Mouse (Mus musculus) urinary bladder, adult 18-20 months (tissue): ENCODE results near the gene Insm2.

Experiments used
- DNase-seq, 2 experiments: peaks; one replicate each; pipeline ENCODE4 v3.0.0; 2022; ENCODE audit warnings: low spot score in 2 of 2, mixed read lengths in 2 of 2

The Insm2 gene

DNA sequence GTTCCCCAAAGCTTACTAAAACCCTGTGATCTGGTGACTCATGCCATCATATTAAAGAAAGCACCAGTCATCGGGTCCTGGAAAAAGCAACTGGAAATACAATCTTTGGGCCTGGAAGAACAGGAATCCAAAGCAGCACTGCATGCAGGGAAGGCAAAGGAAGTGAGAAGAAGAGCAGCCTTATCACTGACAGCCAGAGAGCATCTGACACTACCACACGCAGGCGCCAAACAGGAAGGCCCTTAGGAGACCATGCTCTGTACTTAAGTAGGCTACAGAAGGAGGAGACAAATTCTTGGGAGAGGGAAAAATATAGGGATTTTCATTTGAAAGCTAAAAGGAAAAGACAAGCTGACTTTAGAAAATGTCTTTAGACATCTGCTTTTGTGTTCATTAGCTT is 5.2 kb downstream of the Insm2 start:
- DNase-seq: no peak

DNA sequence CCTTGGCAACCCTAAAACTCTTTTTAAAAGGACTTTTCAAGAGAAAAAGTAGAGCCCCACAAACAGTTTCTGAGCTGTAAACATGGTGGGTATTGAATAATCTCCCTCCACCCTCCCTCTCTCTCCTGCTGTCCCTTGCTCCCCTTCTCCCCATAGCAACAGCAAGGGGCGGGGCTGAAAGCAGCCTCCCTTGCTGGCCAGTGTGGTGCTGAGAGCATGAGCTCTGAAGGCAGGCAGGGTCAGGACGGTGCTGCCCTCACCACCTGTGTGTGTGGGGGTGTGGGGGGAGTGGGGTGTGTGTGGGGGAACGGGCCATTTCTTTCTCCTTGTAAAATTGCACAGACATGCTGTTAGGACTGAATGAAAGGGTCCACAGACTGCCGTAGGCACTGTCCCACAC is 8.7 kb downstream of the Insm2 start:
- no peak for DNase-seq

DNA sequence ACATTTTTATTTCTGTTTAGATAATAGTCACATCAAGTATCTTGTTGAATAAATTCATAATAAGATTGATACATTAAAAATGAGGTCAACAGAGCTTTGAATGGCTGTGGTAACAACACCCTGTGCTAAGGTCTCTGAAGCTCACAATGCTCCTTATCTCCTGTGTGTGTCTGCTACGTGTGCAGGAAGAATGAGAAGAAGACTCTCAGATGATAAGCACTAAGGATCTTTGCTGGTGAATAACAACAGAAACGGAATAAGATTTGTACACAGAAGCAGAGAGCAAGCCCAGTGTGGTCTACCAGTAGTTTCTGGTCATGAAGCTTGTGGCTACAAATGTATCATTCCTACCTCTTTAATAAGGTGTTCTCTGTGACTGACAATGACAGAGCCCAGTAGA is 11.6 kb downstream of the Insm2 start:
- no peak for DNase-seq

DNA sequence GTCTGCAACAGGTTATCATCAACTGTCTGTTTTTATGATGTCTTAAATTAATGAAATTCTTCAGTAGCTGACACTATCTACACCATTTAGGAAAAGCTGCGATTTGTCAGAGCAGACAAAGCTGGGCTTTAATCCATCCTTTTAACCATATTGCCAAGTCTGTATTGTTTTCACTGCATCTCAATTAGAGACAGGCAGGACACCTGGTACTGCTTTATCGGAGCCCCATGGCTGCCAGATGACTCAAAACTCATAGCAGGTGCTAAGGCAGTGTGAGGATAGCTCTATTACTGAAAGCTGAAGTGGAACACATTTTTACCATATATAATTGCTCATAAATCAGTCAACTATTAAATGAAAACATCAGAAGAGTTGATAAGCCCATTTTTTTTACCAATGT is 21.1 kb downstream of the Insm2 start:
- no peak for DNase-seq

DNA sequence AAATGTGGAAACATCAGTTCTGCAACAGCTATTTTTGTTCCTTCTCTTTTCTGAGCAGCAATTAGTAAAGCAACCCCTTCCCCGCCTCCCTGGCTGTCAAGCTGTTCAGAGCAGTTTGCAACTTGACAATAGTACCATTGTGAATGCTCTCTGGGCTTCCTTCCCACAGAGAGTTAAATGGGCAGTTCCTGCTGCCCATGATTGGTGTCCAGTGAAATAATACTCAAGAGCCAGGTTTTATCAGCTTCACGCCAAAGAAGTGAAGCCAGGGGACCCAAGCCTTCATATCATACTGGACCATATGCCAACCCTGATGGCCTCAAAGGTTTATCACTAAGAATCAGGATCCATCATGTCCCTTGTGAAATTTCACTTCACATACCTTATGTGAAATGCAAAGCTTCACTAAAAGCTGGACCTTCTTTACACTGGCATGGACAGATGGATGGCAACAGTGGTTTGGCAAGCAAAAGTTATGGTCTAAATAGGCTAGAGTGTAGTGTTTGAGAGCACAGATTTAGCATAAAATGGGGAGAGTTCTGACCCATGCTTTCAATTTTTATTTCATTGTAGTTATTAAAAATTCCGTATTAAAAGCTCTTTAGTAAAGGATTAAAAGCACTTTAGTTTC is 23.5 kb downstream of the Insm2 start:
- DNase-seq: no peak

DNA sequence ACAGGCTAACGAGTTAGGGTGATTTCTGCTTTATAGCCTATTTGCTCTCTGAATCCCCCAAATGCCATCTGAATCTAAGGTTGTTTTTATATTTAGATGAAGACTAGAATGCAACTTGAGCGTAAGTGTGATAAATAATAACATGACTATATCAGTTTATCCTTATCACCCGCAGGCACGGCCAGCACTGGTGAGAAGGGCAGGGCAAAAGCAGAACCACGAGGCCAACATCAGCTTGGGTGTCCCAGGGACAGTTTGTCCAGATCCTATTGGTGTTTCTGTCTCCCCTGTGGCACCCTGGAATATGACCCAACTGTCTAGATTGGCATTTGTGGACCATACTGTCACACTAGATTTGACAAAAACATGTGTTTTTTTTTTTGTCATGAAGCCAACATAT is 24.0 kb downstream of the Insm2 start:
- no peak for DNase-seq

DNA sequence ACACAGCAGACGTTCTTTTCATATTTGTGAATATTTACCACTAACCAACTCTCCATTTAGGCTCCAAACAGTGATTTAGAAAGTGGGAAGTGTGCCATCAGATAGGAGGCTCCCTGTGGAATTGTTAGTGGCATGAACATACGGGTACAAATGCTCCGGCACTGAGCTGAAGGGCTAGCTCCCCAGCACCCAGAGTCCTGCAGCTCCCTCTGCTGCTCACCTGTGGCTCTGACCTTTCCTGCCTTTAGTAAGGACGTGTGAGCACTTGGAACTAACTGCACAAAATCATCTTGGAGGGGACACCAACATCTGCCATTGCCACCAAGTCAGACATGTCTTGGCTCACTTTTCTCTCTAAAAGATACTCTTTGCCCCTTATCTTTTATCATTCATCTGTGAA is 27.5 kb downstream of the Insm2 start:
- DNase-seq: no peak

DNA sequence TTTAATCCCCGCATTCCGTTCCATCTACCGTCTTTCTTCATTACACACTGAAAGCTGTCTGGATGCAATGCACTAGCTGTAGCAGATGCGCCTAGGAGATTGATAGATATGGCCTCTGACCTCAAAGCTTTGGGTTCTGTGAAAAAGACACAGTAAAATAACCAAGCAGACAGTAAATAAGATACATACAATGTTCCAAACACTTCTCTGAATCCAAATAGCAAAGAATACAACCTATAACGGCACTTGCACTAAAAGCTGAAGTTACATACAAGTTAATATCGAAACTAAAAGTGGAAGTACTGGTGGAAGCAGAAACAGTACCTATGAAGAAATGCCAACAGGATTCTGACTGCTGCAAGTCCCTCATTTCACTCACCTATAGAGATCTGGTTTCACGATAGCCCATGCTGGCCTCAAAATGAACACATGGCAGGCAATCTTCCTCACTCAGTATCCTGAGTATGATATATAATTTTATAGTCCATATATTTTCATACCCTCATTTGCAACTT is 48.8 kb downstream of the Insm2 start:
- no peak for DNase-seq
